Mouse (Mus musculus) adrenal gland, postnatal 14 days (tissue): ENCODE data around the gene 1600014C10Rik. TPM values are rescaled to one million over a fixed set of nuclear protein-coding genes. Genes with fewer than 3 reads are reported as not detected.

ENCODE experiments used
- DNase-seq: peaks from one replicate; pipeline ENCODE4 v3.0.0; 2021; ENCODE audit warnings: mixed read lengths
- total RNA-seq: library from RNA; stranded (reverse); gene quantifications from 2 replicates; pipeline ENCODE4 v1.2.3, GENCODE M21; 2021

Gene 1600014C10Rik
- total RNA-seq, 1 experiment from 2014 or later, result 50.2 TPM

GRCm38 (mm10) chr7:38214473-38215214 lies 31.6 kb downstream of the 1600014C10Rik start:
- no peak for DNase-seq

DNA sequence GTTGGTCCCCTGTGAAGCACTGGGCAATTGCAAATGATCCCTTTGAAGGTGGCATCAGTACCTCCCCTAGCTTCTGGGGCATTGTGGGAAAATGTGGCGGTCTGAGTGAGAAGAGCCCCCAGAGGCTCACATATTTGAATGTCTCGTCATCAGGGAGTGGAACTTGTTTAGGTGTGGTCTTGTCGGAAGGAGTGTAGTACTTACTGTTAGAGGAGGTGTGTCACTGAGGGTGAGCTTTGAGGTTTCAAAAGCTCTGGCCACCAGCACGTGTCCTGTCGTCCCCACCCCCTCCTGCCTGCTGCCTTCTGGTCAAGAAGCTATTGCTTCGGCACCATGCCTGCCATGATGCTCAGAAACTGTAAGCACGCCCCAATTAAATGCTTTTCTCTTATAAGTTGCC lies 32.3 kb downstream of the 1600014C10Rik start:
- DNase-seq, result no peak

- DNase-seq, result no peak
These were observed 32.7 kb downstream of the 1600014C10Rik start for GRCm38 (mm10) chr7:38215697-38216096.

- DNase-seq, result peak; percentile 89
These were observed 34.6 kb downstream of the 1600014C10Rik start for GRCm38 (mm10) chr7:38217417-38218171.

- DNase-seq, result no peak
These were observed 35.8 kb downstream of the 1600014C10Rik start for GRCm38 (mm10) chr7:38218631-38219367.

DNA sequence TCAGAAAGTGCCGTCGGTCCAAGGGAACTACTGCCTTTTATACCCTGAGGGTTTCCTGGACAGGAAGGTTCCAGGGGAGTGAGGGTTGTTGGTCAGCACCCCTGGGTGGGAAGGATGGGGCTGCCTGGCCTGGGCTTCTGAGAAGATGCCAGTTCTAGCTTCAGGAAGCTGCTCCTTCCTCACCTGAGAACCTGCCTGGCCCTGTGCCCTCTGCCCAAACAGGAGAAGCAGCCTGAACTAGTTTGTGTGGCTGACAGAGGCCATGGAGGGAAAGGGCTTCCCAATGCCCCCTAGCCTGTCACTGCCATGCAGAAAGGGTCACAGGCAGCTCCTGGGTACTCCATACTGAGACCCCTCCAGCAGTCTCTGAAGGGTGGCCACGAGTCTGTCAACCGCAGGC lies 36.5 kb downstream of the 1600014C10Rik start:
- no peak for DNase-seq

- no peak for DNase-seq
These were observed 37.8 kb downstream of the 1600014C10Rik start for GRCm38 (mm10) chr7:38220866-38221265.

- DNase-seq, result peak; percentile 70
These were observed 41.8 kb downstream of the 1600014C10Rik start for GRCm38 (mm10) chr7:38224577-38225369.

- no peak for DNase-seq
These were observed 43.2 kb downstream of the 1600014C10Rik start for GRCm38 (mm10) chr7:38226226-38226625.

DNA sequence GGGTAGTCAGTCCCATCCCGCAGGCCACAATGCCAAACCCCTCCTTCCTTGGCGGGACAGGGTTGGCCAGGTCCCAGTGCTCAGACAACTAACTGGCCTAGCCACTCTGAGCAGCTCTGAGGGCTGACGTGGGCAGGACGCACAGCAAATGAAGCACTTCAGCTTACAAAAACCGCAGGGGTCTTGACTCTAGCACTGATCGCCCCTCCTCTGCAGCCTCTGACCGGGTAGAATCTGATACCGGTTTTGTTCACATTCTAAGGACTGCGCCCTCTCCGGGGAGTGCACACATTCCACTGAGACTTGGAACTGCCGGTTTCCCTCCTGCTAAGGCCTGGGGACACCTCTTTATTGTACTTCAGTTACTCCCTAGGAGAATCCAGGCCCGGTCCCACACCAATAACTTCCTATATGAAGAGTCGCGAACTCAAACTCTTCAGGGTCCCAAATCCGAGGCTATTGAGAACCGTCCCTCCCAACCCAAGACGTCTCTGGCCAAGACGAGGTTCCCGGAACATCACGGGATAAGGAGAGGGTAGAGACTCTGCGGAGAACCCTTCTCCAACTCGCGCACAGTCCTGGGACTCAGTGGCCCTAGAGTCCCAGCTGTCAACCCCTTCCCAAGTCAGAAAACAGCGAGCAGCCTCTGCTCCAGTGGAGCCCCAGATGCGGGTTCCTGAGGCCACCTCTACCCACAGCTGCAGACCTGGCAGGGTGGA lies 44.3 kb downstream of the 1600014C10Rik start:
- DNase-seq, result peak; percentile 89

DNA sequence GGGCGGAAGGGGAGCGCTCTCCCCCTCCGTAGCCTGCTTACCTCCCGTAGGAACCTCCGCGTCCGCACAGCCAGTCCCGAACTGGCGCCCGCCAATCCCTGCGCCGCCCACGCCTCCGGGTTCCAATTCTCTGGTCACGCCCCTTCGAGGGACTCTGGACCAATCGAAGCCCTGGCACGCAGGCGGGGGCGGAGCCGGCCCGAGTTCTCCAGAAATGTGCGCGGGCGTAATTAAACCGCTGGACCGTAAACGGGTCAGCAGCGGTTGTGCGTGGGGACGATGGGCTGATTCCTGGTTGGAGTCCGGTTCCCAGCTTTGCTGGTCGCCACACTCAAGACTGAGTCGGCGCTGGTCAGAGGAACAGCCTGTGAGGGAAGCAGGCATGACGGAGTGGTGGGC lies 44.9 kb downstream of the 1600014C10Rik start, which contains the start of gene Plekhf1:
Plekhf1 (minus strand) TSS at position 117 of the 399 bp plus-strand sequence.
- peak; percentile 96 for DNase-seq

DNA sequence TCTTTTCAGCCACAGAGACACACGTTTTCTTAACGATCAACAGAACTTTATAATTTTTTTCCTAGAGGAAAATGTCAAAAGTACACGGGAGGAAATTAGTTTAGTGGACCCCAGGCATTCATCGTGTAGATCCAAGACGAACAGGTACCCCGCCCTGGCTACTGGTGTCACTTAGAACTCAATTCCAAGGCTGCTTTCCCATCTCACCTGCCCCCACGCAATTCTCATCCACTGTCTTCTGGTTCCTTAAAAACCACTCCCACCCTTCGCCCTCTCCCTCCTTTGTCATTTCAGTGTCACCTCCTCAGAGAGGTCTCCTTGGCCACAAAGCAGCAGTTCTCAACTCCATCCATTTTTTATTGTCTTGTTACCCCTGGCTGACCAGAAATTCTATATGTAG lies 45.3 kb downstream of the 1600014C10Rik start:
- DNase-seq, result no peak

GRCm38 (mm10) chr7:38230285-38230684 lies 47.3 kb downstream of the 1600014C10Rik start:
- DNase-seq, result no peak

- DNase-seq, result no peak
These were observed 53.5 kb downstream of the 1600014C10Rik start for GRCm38 (mm10) chr7:38236400-38237105.

DNA sequence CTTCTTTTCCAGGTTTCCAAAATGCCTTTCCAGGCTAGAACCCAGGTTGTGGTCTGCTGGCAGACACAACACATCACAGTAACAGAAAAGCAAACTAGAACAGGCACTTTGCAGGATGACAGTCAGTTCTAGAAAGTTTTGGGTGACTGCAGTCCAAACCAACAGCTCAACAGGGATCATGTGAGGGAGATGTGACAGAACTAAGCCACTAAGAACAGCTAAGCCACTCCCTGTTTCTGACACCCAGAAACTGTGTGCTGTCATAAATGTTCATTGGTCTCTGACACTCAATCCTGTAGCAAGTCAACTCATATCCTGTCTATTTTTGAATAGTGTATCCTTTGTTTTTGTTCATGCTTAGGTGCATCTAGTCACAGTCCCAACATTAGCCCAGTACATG lies 54.1 kb downstream of the 1600014C10Rik start:
- no peak for DNase-seq

- DNase-seq, result no peak
These were observed 59.4 kb downstream of the 1600014C10Rik start for GRCm38 (mm10) chr7:38242417-38242816.
